Mouse (Mus musculus) left cerebral cortex, adult 2 months (tissue): ENCODE measurements around the gene Gsg1l2. TPM values are rescaled to one million over a fixed set of nuclear protein-coding genes. Genes with fewer than 3 reads are reported as not detected.

Source experiments
- DNase-seq, 2 experiments: peaks; one replicate each; pipeline ENCODE4 v3.0.0; 2021 to 2022; ENCODE audit warnings: low spot score in 2 of 2, mixed read lengths in 1 of 2; ENCODE audit errors: extremely low spot score in 1 of 2
- H3K27ac ChIP-seq: fragments of 200-600 bp; 2 replicates; pipeline ENCODE4 v1.8.1; 2022
- H3K4me3 ChIP-seq: fragments of 200-600 bp; 2 replicates; pipeline ENCODE4 v1.8.1; 2022
- CTCF ChIP-seq: fragments of 200-600 bp; IDR thresholded peaks from 2 replicates; pipeline ENCODE4 v1.8.1; 2022; ENCODE audit warnings: antibody characterized with exemption, mild to moderate bottlenecking, moderate library complexity
- intact Hi-C: fragments of 180-260 bp; cut with DNase I; formaldehyde crosslinking; loops from one replicate; pipeline ENCODE4 v1.15.1; 2025
- total RNA-seq, 2 experiments: library from RNA; stranded (reverse); gene quantifications; 2 replicates each; pipeline ENCODE4 v1.2.3; 2021

Gene Gsg1l2
- total RNA-seq, 2 experiments from 2014 or later: not detected

DNA sequence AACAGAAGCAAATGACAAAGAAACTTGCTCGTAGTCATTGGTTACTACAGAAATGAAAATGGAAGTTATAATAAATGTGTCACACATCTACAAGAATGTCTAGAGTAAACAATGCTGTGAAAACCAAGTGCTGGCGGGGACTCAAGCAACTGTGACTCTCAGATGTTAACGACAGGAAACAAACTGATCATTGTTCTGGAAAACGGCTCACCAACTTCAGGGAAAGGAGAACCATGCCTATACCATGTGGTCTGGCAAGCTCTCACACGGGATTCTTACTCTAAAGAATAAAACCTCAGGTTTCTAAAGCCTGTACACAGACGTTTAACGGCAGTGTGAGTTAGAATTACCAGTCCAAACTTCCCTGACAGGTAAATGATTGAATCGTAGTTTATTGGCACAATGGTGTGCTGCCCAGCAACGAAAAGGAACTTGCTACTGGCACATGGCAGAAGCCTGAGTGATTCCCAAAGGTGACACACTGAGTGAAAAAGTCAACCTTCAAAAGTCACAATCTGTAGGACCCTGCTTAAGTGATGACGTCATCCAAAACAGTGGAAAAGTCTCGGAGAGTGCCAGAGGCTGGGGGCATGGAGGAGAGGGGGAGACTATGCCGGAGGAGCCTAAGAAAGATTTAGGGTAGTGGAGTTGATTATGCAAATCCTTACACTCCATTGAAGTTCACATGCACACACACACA is 54.1 kb downstream of the Gsg1l2 start:
- intact Hi-C loops: no loop called here
- DNase-seq: no peak
- Histone ChIP-seq H3K27ac (no peak overlapping the region), H3K4me3 (no peak overlapping the region)
- no peak for TF ChIP-seq CTCF

DNA sequence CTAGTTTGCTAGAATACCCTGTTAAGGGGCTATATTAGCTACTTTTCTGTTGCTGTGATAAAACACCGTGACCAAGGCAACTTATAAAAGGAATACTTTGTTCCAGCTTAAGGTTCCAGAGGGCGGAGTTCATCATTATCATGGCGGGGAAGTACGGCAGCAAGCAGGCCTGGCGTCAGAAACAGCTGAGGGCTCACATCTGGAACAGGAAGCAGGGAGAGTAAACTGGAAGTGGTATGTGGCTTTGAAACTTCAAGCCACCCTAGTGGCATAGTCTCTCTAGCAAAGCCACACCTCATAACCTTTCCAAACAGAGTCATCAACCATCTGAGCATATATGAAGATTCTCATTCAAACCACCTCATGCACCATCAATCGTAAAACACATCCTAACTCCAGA is 55.1 kb downstream of the Gsg1l2 start:
- no peak overlapping the region for H3K4me3 ChIP-seq
- intact Hi-C loops: no loop called here
- H3K27ac ChIP-seq: no peak overlapping the region
- DNase-seq: no peak
- TF ChIP-seq CTCF: no peak

DNA sequence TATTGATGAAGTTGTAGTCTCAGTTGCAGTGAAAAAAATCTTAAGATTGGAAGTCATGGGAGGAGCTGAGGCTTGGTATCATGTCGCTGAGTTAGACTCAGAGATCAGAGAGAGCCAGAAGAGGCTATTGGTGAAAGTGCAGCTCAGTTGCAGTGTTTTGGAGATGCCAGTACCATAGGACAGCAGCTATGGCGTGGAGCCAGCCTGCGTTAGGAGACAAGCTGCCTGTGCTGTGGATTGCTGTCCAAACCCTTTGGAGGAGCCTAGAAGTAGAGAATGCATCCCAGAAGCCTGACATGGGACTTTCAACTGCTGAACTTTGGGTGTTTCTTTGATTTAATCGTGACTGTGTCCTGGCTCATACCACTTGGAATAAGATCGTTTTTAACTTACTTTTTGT is 57.4 kb downstream of the Gsg1l2 start:
- H3K27ac ChIP-seq: no peak overlapping the region
- no peak for TF ChIP-seq CTCF
- H3K4me3 ChIP-seq: no peak overlapping the region
- DNase-seq: no peak
- intact Hi-C loops: no loop called here

DNA sequence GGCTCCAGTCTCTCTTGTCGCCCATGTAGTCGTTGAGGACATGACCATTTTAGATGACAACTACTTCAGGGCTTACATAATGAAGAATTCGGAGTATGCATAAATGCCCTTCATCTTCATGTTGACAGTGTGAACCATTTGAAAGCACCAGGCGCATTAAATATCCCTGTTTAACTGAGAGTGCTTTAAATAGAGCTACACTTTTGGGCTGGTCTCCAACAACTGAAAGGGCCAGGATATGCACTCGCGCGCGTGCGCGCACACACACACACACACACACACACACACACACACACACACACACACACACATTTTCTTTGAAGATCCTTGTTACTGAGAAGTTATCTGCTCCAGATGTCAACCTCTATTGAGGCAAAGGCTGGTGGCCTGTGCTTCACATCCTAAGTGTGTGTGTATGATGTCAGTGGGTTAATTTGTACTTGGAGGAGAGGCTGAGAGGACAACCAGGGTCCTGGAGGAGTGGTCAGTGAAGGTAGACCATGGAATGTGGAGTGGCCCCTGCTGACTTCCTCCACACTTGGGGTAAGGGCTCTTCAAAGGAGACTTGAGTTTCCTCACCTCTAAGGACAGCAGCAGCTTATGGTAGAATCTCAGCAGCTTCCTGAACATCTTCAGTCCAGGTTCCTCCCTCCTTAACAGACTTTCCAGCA is 61.1 kb downstream of the Gsg1l2 start:
- no peak for DNase-seq
- H3K4me3 ChIP-seq: no peak overlapping the region
- intact Hi-C loops: no loop called here
- no peak overlapping the region for H3K27ac ChIP-seq
- TF ChIP-seq CTCF: no peak

Other genes starting within 250 kb of the Gsg1l2 start
- 1 to 10 TPM in 1 of 2 experiments, under 1 TPM in 1; 0.91 to 3.2 TPM for gene Rcvrn, start 79.3 kb upstream of the Gsg1l2 start, total RNA-seq
- 1 to 10 TPM; 1.2 to 2.0 TPM for gene Glp2r, start 3.5 kb upstream of the Gsg1l2 start, total RNA-seq
- under 1 TPM in 1 of 2 experiments, not detected in 1; 0.32 TPM for gene Dhrs7c, start 23.6 kb downstream of the Gsg1l2 start, total RNA-seq
- gene Usp43, start 147.5 kb downstream of the Gsg1l2 start, total RNA-seq: 1 to 10 TPM; 3.4 to 4.8 TPM
- 1 to 10 TPM; 7.3 to 7.7 TPM for gene Cfap52, start 191.0 kb downstream of the Gsg1l2 start, total RNA-seq
- 10 to 100 TPM; 36.4 to 42.7 TPM for gene Stx8, start 191.6 kb downstream of the Gsg1l2 start, total RNA-seq